Mouse (Mus musculus) left cerebral cortex, postnatal 36 days (tissue): ENCODE measurements around the gene Nat8f4. TPM values are rescaled to one million over a fixed set of nuclear protein-coding genes. Genes with fewer than 3 reads are reported as not detected.
A peak's percentile ranks its signal among the peaks of the same experiment; 100 is the strongest.
"Not testable (repeated sequence)": the region's sequence is repeated elsewhere in the genome, so short reads cannot be mapped to it uniquely, and the experiment has no call there.

ENCODE experiments used
- DNase-seq, 2 experiments: peaks; one replicate each; pipeline ENCODE4 v3.0.0; 2021 to 2022; ENCODE audit warnings: low spot score in 2 of 2, mixed read lengths in 1 of 2
- intact Hi-C: fragments of 180-260 bp; cut with DNase I; formaldehyde crosslinking; loops from one replicate; pipeline ENCODE4 v1.15.1; 2025
- total RNA-seq, 2 experiments: library from RNA; stranded (reverse); gene quantifications; 2 replicates each; pipeline ENCODE4 v1.2.3; 2021

Nat8f4 gene
- total RNA-seq, result 1 to 10 TPM; 6.5 to 8.3 TPM

DNA sequence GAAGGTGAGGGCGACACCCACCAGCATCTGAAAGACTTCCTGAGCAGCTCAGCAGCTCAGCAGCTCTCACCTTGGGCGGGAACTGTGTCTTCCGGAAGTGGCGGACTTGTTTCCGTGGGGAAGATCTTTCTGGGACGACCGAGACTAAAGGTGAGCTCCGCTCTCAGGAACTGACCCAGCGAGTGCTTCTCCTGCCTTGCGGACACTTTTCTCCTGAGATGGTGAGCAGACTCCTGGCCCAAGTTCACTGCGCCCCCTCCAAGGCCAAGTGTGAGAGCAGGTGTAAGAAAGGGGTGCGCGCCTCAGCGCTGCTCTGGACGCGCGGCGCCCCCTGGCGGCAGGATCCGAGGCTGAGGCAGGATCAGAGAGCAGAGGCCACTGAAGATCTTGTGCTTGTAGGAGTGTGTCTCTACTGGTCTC, at the start of gene Nat8f4:
Gene Nat8f4, minus strand, starts transcription at position 243 of the 420 bp plus-strand sequence.
- intact Hi-C loops, result loop anchor here (1.0 to 10.0 kb wide), 2 partner anchors 10 to 430 kb away; no protein-coding TSS in a partner anchor
- peak; percentile 82 to 83 for DNase-seq

DNA sequence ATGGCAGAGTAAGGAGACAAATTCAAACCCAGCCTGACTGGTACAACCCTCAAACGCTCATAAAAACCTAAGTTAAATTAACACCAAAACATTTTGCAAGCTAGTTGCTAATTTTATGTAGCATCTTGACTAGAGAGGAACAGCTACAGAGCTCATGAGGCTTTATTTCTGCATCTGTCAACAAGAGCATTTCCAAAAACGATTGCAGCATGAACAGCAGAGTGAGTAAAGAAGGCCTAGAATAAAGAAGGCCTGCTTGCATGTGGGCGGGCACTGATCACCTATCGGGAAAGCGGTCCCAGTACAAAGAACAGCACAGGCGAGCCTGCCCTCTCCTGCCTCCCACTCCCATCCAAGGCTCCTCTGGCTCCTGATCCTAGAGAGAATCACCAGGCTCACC, 43.9 kb upstream of the Nat8f4 start:
- DNase-seq, result no peak
- intact Hi-C loops, result no loop called here

DNA sequence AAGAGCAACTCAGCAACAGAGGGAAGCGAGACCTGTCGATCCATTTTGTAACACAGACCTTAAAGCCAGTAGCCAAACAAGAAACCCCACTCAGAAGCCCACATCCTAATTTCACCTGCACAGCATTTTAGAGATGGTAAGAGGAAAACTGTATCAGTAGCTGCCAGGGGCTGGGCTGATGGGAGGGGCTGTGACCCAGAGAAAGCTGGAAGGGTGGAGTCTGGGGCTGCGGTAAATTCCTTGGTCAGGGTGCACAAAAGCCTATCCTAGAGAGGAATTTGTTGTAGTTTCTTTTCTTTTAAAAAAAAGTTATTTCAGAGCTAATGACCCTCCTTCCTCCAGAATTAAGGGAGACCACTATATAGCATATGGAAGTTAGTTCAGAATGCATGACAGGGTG, 37.8 kb upstream of the Nat8f4 start:
- intact Hi-C loops, result no loop called here
- DNase-seq, result no peak

DNA sequence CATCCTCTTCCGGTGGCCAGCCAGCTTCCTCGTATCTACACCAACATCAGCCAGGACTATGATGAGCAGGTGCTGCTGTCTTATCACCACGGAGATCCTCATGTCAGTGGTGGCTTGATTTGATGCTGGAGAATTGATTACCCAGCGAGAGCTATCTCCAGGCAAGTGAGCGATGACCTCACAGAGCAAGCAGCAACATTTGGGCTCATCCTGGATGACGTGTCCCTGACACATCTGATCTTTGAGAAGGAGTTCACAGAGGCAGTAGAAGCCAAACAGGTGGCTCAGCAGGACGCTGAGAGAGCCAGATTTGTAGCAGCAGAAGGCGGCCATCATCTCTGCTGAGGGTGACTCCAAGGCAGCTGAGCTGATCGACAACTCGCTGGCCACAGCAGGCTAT, 34.0 kb upstream of the Nat8f4 start:
- intact Hi-C loops, result loop anchor here (5.0 kb wide), 1 partner anchor 69 kb away; no protein-coding TSS in a partner anchor
- no peak for DNase-seq

DNA sequence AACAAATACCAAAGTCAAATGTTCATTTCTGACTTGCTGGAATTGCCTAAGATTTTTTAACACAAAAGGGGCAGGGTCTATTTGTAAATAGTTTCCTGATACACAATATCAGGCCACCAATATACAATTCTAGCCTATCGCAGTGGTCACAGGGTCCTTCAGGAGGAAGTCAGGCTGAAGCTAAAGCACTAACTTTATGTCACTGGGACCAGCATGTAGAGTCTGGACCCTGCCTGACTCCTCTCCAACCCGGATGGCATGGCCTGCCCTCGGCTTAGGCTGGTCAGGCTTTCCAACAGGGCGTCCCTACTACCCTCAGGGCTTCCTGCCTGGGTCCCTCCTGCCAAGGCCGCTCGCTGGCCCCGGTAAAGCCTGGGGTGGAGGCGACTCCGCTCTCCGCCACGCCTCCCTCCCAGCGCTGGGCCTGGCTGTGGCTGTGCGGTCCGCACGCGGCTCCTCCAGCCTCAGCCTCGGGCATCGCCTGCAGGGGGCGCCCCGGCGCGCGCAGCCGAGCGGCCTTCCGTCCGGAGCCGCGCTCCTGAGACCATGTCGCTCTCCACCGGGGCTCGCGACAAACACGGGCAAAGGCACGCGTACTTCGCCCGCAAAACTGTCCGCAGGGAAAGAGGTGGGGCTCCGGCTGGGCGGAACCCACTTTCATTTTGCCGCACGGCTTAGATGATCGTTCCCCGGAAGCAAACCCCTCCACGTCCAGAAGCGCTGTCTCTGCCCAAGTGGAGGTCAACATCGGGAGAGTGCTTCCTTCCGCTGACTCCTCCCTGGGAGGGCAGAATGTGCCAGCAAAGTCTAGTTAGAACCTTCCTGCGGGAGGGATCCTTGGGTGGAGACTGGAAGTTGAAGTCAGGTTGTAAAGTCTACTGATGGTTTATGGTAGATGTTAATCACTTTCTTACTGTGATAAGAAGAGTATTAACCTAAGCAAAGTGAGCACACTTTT, 32.1 kb upstream of the Nat8f4 start:
- intact Hi-C loops, result loop anchor here (5.0 kb wide), 1 partner anchor 71 kb away; no protein-coding TSS in a partner anchor
- peak; percentile 83 to 87 for DNase-seq

DNA sequence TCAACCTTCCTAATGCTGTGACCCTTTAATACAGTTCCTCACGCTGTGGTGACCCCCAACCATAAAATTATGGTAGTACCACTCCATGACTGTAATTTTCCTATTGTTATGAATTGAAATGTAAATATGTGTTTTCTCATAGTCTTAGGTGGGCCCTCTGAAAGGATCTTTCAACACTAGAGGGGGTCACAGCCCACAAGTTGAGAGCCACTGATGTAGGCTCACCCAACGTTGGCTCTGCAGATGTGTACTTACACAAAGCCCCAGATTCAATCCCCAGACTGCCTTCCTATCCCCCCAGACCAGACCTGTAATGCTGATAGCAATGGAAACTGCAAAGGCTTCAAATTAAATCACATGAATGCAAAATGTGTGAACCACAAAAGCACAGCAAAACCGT, 31.0 kb upstream of the Nat8f4 start:
- intact Hi-C loops, result loop anchor here (5.0 kb wide), 1 partner anchor 72 kb away; no protein-coding TSS in a partner anchor
- no peak for DNase-seq

DNA sequence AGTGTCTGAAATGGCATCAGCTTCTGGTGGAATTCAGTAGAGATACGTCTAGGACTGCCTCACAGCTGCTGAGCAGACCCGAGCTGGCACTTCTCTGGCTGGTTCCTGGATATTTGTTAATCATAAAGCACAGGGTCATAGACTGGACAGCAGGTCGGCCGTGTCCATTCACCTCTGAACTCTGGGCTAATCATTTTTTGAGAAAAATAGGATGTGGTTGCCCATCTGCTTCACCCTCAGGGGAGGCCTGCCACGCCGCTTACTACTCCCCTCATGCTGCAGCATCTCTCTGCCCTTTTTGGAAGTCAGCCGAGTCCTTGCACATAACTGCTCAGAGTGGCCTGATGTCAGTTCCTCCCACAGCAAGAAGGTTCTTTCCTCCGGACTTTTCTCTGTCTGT, 29.4 kb upstream of the Nat8f4 start:
- DNase-seq, result no peak
- intact Hi-C loops, result no loop called here

DNA sequence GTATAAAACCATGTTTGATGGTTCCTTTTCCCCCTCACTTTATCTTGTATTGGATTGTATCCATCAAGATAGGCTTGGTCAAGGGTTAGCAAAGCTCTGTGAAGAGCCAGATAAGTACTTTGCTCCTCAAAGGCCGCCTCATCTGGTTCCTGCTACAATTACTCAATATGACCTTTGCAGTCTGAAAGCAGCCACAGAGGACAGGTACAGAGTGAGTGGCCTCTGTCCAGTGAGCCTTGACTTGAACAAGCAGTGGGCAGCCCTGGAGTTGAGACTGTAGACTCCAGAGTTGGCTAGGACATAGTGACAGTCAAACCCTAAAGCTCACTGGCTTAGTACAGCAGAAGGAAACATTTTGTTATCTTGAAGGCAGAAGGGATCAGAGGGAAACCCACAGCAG, 24.6 kb upstream of the Nat8f4 start:
- intact Hi-C loops, result no loop called here
- DNase-seq, result no peak

DNA sequence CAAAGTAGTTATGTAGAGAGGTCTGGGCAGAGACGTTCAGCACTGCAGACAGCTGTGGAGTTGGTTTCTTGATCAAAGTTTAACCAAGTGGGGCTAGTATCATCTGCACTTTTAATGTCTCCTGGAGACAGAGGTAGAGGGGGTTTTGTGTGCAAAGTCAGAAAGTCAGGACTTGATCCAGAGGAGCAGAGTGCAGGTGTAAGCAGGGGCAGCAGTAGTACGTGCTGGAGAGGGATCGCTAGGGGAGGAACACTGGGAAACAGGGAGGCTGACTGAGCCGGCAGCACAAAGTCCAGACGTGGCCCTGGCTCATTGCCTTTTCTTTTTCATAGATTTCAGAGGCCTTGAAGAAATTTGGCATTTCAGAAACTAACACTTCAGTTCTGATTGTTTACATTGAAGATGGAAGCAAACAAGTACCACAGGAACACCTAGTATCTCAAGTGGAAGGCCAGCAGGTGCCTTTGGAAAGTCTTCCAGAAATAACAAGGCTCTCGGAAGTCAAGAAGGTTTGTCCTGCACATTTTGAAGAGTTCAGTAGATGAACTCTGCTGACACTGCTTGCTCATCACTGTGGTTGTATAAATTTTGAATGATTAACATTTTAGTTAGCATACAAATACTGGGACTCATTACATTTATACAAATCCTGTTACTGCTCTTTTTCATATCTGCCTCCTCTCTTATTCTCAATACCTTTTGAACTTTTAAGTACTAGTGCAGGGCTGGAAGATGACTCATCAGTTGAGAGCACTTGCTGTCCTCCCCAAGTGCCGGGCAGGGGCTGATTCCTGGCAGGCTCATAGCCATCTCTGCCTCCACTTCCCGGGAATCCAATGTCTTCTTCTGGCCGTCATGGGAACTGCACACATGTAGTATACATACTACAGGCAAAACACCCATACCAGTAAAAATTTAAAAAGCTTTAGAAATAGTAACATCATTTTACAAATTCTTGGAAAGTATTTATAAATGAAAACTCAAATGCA, 23.1 kb upstream of the Nat8f4 start:
- intact Hi-C loops, result no loop called here
- no peak for DNase-seq

DNA sequence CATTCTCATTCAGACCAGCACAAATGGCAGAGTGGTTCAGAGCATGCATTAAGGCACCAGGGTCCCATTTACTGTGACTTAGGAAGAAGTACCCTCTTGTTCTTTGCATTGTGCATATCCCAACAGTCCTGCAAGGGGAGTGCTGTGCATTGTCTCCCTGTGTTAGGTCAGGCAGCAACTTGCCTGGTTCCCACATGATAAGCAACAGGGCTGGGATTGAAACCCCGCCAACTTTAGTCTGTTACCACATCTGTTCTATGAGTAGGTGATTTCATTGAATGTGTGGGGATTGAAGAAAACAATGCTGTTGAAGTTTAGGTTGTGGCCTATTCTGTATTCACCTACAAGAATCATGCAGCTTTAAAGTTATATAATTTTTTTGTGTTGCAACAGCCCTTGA, 22.0 kb upstream of the Nat8f4 start:
- no peak for DNase-seq
- intact Hi-C loops, result no loop called here

DNA sequence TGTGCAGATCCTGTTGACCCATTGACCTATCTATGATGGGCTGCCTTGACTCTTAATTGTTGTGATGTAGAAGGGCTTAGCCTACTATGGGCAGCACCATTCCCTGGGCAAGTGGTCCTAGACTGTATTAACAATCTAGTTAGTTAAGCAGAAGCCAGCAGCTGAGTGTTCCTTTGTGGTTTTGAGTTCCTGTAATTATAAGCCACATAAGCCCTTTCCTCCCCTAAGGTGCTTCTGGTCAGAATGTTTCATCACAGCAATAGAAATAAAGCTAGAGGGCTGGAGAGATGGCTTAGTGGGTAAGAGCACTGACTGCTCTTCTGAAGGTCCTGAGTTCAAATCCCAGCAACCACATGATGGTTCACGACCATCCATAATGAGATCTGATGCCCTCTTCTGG, 19.0 kb upstream of the Nat8f4 start:
- DNase-seq, result no peak
- intact Hi-C loops, result no loop called here

DNA sequence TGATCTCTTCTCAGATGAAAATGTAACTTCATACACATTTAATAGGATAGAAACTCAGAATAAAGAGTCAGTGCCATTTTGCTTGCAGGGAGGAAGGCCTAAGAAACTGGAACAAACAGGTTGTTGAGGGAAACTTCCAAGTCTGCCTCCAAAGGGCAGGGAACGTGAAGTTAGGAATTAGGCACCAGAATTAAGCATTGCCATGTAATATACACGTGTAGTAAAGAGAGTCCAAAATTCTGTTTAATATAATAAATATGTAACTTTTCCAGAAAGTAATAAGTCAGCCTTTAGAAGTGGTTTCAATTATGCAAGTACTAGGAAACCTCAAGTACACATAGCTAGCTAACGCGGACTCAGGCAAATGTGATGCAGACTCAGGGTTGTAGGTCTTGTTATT, 14.7 kb upstream of the Nat8f4 start:
- intact Hi-C loops, result loop anchor here (5.0 kb wide), 1 partner anchor 332 kb away; the partner anchor contains the start of gene Alms1
- DNase-seq, result no peak

DNA sequence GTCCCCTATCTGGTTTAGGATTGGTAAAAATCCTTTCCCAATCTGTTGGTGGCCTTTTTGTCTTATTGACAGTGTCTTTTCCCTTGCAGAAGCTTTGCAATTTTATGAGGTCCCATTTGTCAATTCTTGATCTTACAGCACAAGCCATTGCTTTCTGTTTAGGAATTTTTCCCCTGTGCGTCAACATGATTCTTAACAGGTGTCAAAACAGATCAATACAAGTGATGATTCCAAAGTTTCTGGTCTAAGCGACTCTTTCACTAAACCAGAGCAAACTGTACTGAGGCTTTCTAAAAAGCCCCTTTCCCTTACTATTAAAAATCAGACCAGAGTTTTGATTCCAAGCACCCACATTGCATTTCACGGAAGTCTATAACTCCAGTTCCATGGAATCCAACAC, 13.7 kb upstream of the Nat8f4 start:
- not testable (repeated sequence) for DNase-seq
- intact Hi-C loops, result loop anchor here (5.0 kb wide), 1 partner anchor 331 kb away; the partner anchor contains the start of gene Alms1

DNA sequence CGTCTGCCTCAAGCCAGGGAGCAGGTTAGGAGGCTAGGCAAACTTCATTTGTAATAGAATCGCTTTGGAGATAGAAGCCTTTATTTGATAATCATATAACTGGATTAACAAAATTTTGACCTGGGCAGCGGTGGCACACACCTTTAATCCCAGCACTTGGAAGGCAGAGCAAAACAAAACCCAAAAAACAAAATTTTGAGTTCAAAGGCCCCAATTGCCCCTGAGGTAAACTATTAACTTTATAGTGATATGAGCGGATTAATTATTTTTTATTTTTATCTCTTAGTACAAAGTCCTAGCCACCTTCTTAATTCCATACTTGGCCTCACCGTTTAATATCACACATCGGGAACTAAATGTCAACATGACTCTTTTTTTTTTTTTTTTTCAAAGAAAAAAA, 11.9 kb upstream of the Nat8f4 start:
- intact Hi-C loops, result loop anchor here (5.0 kb wide), 1 partner anchor 329 kb away; the partner anchor contains the start of gene Alms1
- DNase-seq, result no peak

DNA sequence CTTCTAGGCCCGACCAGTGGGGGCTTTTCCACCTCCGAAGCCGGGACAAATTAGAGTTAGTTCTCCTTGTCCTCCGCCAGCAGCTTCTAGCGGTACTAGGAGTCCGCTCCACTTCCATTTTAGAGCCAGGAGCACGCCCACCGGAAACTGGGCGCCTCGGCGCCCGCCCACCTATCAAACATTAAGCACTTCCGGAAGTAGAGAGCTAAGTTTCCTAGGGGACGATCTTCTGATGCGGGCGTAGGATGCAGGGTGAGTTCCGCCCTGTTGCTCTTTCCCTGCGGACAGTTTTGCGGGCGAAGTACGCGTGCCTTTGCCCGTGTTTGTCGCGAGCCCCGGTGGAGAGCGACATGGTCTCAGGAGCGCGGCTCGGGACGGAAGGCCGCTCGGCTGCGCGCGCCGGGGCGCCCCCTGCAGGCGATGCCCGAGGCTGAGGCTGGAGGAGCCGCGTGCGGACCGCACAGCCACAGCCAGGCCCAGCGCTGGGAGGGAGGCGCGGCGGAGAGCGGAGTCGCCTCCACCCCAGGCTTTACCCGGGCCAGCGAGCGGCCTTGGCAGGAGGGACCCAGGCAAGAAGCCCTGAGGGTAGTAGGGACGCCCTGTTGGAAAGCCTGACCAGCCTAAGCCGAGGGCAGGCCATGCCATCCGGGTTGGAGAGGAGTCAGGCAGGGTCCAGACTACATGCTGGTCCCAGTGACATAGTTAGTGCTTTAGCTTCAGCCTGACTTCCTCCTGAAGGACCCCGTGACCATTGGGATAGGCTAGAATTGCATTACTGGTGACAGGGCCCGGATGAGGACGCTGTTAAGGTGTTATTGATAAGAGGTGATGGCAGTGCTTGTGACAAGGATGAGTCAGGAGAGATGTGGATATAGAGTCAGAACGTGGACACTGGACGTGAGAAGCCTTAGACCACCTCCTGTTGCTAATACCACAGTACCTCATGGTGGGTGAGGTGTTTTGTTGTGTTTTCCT, 11.1 kb upstream of the Nat8f4 start, which contains the start of gene Nat8f1:
Gene Nat8f1, minus strand, starts transcription at position 149 of the 975 bp plus-strand sequence.
- peak; percentile 89 to 91 for DNase-seq
- intact Hi-C loops, result loop anchor here (5.0 kb wide), 1 partner anchor 329 kb away; the partner anchor contains the start of gene Alms1

DNA sequence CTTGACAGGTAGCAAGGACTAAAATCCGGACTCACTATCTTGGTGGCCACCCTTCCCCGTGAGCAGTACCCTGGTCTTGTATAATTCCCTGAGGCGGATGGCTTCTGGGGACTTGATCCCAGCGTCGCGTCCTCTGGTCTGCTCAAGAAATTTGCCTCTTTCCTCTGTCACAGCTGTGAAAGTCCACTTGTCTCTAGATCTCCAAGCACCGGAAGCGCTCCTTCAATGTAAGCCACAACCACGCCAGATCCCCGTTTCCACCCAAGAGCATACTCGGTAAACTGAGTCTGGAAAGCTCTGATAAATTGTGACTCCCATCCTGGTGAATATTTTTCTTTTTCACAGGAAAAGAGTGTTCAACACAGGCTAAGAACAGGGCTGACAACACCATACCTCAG, 10.5 kb upstream of the Nat8f4 start:
- DNase-seq, result peak; percentile 11 to 19
- intact Hi-C loops, result loop anchor here (5.0 kb wide), 1 partner anchor 328 kb away; the partner anchor contains the start of gene Alms1

DNA sequence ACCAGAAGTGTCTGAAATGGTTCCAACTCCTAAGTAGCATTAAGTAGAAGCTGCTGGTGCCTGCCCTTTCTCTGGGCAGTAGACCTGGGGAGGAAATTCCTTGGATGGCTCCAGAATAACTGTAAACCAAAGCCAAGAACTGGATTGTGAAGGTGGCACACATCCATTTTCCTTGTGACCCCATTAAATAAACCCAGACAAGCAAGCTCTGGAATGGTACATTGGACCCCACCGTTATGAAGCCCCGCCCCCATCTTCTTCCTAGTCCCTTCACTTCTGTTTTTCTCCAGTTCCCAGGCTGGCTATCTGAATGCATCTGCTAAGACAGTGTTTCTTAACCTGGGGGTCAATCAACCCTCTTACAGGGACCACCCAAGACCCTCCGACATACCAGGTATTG, 6.9 kb upstream of the Nat8f4 start, which contains the start of gene Tprkb:
Gene Tprkb, plus strand, starts transcription at position 279 of the 400 bp plus-strand sequence.
- DNase-seq, result no peak
- intact Hi-C loops, result no loop called here

DNA sequence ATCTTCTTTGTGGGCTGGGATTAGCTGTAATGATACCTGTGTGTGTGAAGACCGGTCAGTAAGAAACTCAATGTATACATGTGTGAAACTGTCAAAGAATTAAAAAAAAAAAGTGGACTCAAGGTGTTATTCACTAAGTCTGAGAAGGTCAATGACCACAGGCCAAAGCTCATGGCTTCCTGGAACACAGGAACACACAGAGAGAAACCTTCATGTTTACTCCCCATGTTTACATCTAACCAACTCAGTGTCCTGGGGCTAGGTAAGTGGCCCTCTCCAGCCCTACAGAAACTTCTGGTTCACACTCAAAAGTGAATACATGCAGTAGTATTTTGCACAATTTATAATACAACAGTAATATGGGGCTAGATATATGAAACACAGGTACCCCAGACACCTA, 5.0 kb upstream of the Nat8f4 start:
- intact Hi-C loops, result loop anchor here (10.0 kb wide), 1 partner anchor 435 kb away; no protein-coding TSS in a partner anchor
- no peak for DNase-seq
